Mouse (Mus musculus) layer of hippocampus, postnatal 10 days (tissue): ENCODE measurements at regions not wholly inside any gene's neighbourhood (a gene's known extent, or its start where the extent isn't known, plus 50 kb on each side); places are given as distances from the start of the nearest gene placed in this dataset.
A peak's percentile ranks its signal among the peaks of the same experiment; 100 is the strongest.

ENCODE experiments used
- DNase-seq, 2 experiments: peaks; one replicate each; pipeline ENCODE4 v3.0.0; 2021; ENCODE audit warnings: low spot score in 2 of 2

GRCm38 (mm10) chr17:41629691-41630090, 686.1 kb upstream of the Ptchd4 start:
- no peak for DNase-seq

DNA sequence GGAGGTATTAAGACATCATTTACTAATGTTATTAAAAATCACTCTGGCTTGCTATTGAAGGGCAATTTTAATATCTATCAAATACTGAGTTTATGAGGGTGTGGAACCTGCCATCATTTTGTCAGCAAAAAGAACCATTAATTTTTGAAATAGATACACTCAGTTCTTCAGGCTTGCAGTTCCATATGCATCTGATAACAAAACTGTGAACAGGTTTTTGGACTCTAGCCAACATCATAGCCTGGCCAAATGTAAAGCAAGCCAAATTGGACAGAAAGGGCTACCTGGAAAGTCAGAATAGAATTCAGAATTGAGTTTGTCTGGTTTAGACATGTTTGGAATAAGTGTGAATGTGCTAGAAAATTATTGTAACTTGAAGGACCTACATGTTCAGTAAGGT, 688.2 kb upstream of the Ptchd4 start:
- peak; percentile 30 to 37 for DNase-seq

- no peak for DNase-seq
Observed at GRCm38 (mm10) chr17:41594431-41594830, 659.6 kb upstream of the Cenpq start.
